Mouse (Mus musculus) intestine, embryonic 15.5 days (tissue): ENCODE measurements around the gene Nckap5. TPM values are rescaled to one million over a fixed set of nuclear protein-coding genes. Genes with fewer than 3 reads are reported as not detected.

Experiments
- ATAC-seq: fragments of 200-750 bp; cut with Nextera tagmentation; 2 replicates; pipeline ENCODE4 v1.8.0; 2017; ENCODE audit warnings: moderate TSS enrichment, moderate library complexity
- H3K27ac ChIP-seq: fragments of 300-500 bp; sonication (generic); 2 replicates; pipeline ENCODE4 v1.5.1; 2015; ENCODE audit warnings: mild to moderate bottlenecking, inconsistent platforms
- H3K27me3 ChIP-seq: fragments of 300-500 bp; sonication (generic); replicated peaks from 2 replicates; pipeline ENCODE4 v1.6.1; 2015; ENCODE audit warnings: inconsistent platforms
- H3K36me3 ChIP-seq: fragments of 300-500 bp; sonication (generic); 2 replicates; pipeline ENCODE4 v1.6.1; 2015; ENCODE audit warnings: inconsistent platforms
- H3K4me1 ChIP-seq: fragments of 300-500 bp; sonication (generic); replicated peaks from 2 replicates; pipeline ENCODE4 v1.6.1; 2015; ENCODE audit warnings: inconsistent platforms
- H3K4me2 ChIP-seq: fragments of 300-500 bp; sonication (generic); replicated peaks from 2 replicates; pipeline ENCODE4 v1.6.1; 2015; ENCODE audit warnings: mild to moderate bottlenecking, inconsistent platforms
- H3K4me3 ChIP-seq: fragments of 300-500 bp; sonication (generic); replicated peaks from 2 replicates; pipeline ENCODE4 v1.5.1; 2015; ENCODE audit warnings: inconsistent platforms
- H3K9ac ChIP-seq: fragments of 300-500 bp; sonication (generic); 2 replicates; pipeline ENCODE4 v1.6.1; 2015; ENCODE audit warnings: inconsistent platforms
- H3K9me3 ChIP-seq: fragments of 300-500 bp; sonication (generic); 2 replicates; pipeline ENCODE4 v1.6.1; 2016; ENCODE audit warnings: inconsistent platforms
- WGBS: fragments of 180-500 bp; shearing (Covaris S2); methylation state at CpG from one replicate; pipeline ENCODE4 v1.1.7; 2015; 5-methylcytosine and 5-hydroxymethylcytosine counted together
- polyA plus RNA-seq: library from polyadenylated mRNA; unstranded; fragments of >200 nt; fragmentation: Nextera tagmentation; extraction: Ambion mirVana; gene quantifications from 2 replicates; pipeline ENCODE4 v1.2.1, GENCODE M21; 2015

The Nckap5 gene
- polyA plus RNA-seq, 1 experiment from 2014 or later = 11.4 TPM

DNA sequence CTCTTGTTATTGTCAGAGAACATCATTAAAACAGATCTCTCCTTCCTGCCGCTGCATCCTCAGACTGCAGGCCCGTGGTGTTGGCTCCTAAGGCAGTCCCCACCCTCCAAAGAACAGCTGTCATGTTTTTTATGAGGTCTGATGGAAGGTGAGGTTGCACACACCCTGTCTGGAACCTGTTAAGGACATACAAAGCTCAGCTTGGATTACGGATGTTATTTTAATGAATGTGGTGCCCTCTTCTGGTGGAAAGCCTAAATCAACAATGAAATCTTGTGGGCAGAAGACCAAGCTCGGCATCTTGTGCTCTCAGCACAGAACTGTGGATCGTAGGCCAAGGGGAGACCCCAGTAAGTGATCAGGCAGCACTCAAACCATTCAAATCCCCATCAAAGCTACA, 399.0 kb downstream of the Nckap5 start:
- H3K4me3 ChIP-seq = no peak overlapping the region
- 20% methylated on average over 5 of the region's 5 CpGs for WGBS
- no peaks in the 10 kb centered on the region for H3K27me3 ChIP-seq
- peak; percentile 59; the same call in 1 of the 2 replicates for ATAC-seq
- no peak overlapping the region for H3K27ac ChIP-seq
- H3K4me2 ChIP-seq = no peak overlapping the region
- H3K9me3 ChIP-seq = no peaks in the 10 kb centered on the region
- no peak overlapping the region for H3K9ac ChIP-seq
- H3K4me1 ChIP-seq = no peaks in the 10 kb centered on the region
- H3K36me3 ChIP-seq = no peaks in the 10 kb centered on the region

DNA sequence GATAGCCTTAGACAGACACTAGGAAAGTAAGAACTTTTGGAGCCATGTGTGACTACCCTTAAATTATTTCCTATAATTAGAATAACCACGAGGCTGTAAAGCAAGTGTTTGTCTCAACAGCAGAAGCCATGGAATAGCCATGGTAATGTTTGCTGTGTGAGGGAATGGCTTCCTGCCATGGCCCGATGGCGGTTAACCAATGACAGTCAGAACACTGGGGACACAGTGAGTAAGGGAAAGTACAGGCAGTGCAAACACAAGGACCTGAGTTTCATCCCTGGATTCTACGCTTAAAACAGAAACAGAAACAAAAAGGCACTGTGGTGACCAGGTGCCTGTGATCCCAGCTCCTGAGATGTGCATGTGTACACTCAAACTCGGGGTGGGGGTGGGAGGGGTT, 419.2 kb downstream of the Nckap5 start:
- Histone ChIP-seq H3K4me1 (no peaks in the 10 kb centered on the region), H3K4me2 (no peak overlapping the region)

DNA sequence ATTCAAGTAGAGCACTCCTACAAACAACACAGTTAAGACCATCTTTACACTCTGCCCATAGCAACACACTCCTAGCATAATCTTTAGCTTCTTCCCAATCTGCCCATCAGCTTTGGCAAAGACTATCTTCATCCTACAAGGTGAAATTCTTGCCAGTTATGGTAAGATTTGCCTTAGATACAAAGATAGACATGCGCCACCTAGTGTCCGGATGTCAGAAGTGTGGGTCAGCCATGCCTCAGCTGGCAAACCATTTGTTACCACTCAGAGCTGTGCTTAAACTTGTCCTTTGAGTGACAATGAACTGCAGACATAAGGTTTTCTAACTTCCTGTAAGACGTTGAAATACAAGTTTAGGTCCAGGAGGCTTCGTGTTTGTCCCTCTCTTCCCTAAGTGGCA, 422.7 kb downstream of the Nckap5 start:
- Histone ChIP-seq H3K9me3 (no peaks in the 10 kb centered on the region), H3K4me2 (no peak overlapping the region), H3K36me3 (no peaks in the 10 kb centered on the region), H3K27me3 (no peaks in the 10 kb centered on the region), H3K27ac (no peak overlapping the region), H3K4me3 (no peak overlapping the region), H3K9ac (no peak overlapping the region), H3K4me1 (no peaks in the 10 kb centered on the region)
- 19% methylated on average over 4 of the region's 4 CpGs for WGBS
- ATAC-seq = no peak

More for the DNA sequence above, 419.2 kb downstream of the Nckap5 start:
- WGBS = 74% methylated on average over 5 of the region's 5 CpGs
- Histone ChIP-seq H3K36me3 (no peaks in the 10 kb centered on the region), H3K4me3 (no peak overlapping the region), H3K27ac (no peak overlapping the region), H3K9me3 (no peaks in the 10 kb centered on the region), H3K9ac (no peak overlapping the region), H3K27me3 (no peaks in the 10 kb centered on the region)
- no peak for ATAC-seq

DNA sequence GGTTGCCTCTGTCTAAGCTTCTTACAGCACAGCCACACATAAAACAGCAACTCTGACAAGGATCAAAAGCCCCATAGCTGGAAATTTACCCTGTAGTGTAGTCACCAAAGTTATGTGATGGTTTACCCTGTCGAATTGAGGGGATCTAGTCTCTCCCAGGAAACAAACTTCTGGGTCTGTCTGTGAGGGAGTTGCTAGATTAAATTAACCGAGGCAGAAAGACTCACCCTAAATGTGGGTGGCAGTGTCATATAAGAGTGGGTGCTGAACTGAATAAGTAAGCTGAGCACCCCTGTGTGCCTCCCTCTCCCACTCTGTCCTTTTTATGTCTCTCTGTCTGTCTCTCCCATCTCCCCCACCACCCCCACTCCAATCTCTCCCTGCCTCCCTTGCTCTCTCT, 425.1 kb downstream of the Nckap5 start:
- H3K27ac ChIP-seq = no peak overlapping the region
- no peak for ATAC-seq
- no peak overlapping the region for H3K4me2 ChIP-seq
- 72% methylated on average over 2 of the region's 2 CpGs for WGBS
- H3K36me3 ChIP-seq = no peaks in the 10 kb centered on the region
- no peak overlapping the region for H3K4me3 ChIP-seq
- no peaks in the 10 kb centered on the region for H3K9me3 ChIP-seq
- H3K9ac ChIP-seq = no peak overlapping the region
- no peaks in the 10 kb centered on the region for H3K4me1 ChIP-seq
- no peaks in the 10 kb centered on the region for H3K27me3 ChIP-seq

DNA sequence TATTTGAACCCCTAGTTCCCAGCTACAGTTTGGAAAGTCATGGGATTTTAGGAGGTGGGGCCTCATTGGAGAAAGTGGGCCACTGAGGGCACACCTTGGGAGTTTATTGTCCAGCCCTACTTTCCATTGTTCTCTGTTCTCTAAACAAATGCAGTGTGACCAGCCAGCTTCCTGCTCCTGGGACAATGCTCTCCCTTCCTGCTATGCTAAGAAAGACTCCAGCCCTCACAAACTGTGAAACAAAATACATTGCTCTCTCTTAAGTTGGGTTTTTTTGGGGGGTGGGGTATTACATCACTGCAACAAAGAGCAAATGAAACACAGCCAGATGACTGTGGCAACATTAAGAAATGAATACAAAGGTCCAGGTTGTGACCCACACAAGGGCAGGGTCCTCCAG, 426.6 kb downstream of the Nckap5 start:
- Histone ChIP-seq H3K27ac (no peak overlapping the region), H3K4me3 (no peak overlapping the region), H3K36me3 (no peaks in the 10 kb centered on the region), H3K9ac (no peak overlapping the region), H3K27me3 (no peaks in the 10 kb centered on the region), H3K9me3 (no peaks in the 10 kb centered on the region), H3K4me2 (no peak overlapping the region), H3K4me1 (no peaks in the 10 kb centered on the region)
- ATAC-seq = no peak

DNA sequence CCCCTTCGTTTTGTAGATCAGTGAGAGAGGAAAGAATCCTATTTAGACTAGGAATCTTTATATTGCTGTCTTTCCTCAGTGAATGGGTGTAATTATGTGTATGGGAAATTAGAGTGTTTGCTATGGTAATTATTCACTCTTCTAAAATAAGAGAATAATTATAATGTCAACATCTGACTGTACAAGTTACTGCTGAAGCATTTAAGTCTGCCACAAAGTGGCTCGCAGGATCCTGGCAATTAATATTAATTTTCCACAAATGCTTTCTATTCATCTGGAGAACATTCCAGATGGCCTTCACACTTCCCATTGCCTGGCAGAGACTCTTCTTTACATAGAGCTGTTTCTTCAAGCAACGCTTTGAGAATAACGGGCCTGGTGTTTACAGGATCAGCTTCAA, 439.4 kb downstream of the Nckap5 start:
- no peak for ATAC-seq
- no peak overlapping the region for H3K4me3 ChIP-seq
- H3K9me3 ChIP-seq = no peaks in the 10 kb centered on the region
- H3K36me3 ChIP-seq = no peaks in the 10 kb centered on the region
- 52% methylated on average over 4 of the region's 4 CpGs for WGBS
- H3K4me2 ChIP-seq = no peak overlapping the region
- no peaks in the 10 kb centered on the region for H3K27me3 ChIP-seq
- no peaks in the 10 kb centered on the region for H3K4me1 ChIP-seq
- H3K27ac ChIP-seq = no peak overlapping the region
- no peak overlapping the region for H3K9ac ChIP-seq

DNA sequence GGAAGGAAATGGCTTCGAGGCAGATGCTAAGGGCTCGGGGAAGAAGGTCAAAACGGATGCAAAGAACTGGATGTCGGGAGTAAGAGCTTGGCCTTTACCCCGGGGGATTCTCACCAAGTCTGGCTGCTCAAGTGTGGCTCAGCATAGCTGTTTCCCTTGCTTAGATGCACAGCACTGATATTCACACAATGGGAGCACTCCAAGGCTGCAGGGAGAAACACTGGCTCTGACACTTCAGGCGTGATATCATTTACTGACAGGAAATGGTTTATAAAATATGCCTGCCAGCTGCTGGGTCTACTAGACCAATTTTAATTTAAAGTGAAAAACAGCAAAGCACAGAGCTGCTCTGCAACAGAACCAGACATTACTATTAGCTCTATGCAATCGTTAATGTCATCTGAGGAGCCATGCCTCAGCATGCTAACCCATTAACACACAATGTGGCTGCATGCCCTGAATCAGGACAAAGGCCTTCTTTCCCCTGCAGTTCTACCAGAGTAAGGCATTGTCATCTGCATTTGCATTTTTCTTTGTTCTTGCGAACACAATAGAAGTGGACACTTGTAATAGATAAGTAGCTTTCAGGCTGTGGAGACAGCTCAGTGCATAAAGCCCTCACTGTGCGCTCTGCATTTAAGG, 453.1 kb downstream of the Nckap5 start:
- Histone ChIP-seq H3K27ac (no peak overlapping the region), H3K9me3 (no peaks in the 10 kb centered on the region), H3K9ac (no peak overlapping the region), H3K4me3 (no peak overlapping the region), H3K4me2 (no peak overlapping the region), H3K4me1 (no peaks in the 10 kb centered on the region), H3K27me3 (no peaks in the 10 kb centered on the region), H3K36me3 (no peaks in the 10 kb centered on the region)
- ATAC-seq = no peak
- 66% methylated on average over 9 of the region's 9 CpGs for WGBS

DNA sequence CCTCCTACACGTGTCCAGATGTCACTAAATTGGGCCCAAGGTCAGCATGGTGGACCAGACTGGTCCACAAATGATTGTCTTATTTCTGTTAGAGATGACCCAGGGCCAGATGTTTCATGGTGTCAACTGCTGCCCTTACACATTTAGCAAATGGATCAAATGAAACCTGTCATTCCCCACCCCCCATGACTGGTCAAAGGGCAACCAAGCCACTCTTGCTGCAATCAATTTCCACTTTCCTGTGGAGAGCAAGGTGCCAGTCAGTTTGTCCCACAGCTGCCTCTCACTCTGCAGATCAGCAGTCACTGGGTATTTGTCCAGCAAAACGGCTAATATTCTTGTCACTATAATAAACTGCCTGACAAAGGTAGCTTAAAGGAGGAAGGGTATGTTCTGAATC, 463.9 kb downstream of the Nckap5 start:
- ATAC-seq = no peak
- Histone ChIP-seq H3K4me1 (no peaks in the 10 kb centered on the region), H3K27me3 (no peaks in the 10 kb centered on the region), H3K9me3 (no peaks in the 10 kb centered on the region), H3K36me3 (no peaks in the 10 kb centered on the region), H3K4me2 (no peak overlapping the region), H3K4me3 (no peak overlapping the region), H3K9ac (no peak overlapping the region), H3K27ac (no peak overlapping the region)
- WGBS = 62% methylated on average over 2 of the region's 2 CpGs

DNA sequence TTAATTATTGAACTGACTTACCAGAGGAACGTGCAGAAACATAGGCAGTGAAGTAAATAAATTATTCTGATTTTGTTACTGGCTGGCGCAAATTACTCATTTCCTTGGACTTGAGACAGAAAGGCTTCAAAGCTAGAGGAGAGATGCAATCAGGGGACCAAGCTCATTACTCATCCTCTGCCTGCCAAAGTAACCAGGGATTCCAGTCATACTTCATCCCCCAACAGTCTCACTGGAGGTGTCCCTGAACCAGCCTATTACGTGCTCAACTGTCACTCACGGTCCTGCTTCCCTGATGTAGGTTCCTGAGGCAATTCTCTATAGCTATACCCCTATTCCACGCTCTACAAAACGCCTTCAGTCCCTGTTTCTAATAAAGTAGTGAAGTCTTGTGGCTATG, 466.0 kb downstream of the Nckap5 start:
- WGBS = 79% methylated on average over 6 of the region's 6 CpGs

DNA sequence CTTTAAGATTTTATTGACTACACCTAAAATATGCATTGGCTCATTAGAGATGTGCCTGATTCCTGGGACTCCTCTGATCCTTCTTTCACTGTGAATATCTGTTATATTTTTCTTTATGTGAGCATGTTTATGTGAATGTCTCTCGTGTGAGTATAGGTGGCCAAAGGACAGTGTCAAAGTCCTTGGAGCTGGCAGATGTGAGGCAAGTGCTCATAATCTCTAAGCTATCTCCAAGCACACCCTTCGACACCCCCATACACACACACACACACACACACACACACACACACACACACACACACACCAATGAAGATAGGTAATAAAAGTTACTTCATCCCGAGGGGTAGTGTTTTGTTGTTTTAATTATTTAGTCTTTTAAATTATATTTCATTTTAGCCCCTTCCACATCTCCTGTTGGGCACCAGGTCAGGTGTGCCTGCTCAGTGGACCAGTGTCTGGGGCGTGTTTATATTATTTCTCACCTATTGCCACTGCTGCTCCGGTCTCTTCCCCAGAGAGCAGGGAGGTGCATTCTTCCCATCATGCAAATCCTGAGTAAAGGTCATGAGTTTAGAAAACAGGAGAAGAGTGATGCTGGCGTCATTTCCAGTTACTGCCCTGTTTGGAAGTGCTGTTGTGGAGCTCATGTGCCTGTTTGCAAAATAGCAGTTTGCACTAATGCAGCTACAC, 469.9 kb downstream of the Nckap5 start:
- no peak overlapping the region for H3K27ac ChIP-seq
- no peaks in the 10 kb centered on the region for H3K27me3 ChIP-seq
- no peak for ATAC-seq
- H3K4me1 ChIP-seq = no peaks in the 10 kb centered on the region
- H3K4me3 ChIP-seq = no peak overlapping the region
- 63% methylated on average over 6 of the region's 6 CpGs for WGBS
- no peaks in the 10 kb centered on the region for H3K9me3 ChIP-seq
- H3K9ac ChIP-seq = no peak overlapping the region
- H3K4me2 ChIP-seq = no peak overlapping the region
- no peaks in the 10 kb centered on the region for H3K36me3 ChIP-seq

More for the DNA sequence above, 466.0 kb downstream of the Nckap5 start:
- Histone ChIP-seq H3K9me3 (no peaks in the 10 kb centered on the region), H3K9ac (no peak overlapping the region), H3K27me3 (no peaks in the 10 kb centered on the region), H3K27ac (no peak overlapping the region), H3K4me3 (no peak overlapping the region), H3K4me1 (no peaks in the 10 kb centered on the region), H3K4me2 (no peak overlapping the region), H3K36me3 (no peaks in the 10 kb centered on the region)
- no peak for ATAC-seq

DNA sequence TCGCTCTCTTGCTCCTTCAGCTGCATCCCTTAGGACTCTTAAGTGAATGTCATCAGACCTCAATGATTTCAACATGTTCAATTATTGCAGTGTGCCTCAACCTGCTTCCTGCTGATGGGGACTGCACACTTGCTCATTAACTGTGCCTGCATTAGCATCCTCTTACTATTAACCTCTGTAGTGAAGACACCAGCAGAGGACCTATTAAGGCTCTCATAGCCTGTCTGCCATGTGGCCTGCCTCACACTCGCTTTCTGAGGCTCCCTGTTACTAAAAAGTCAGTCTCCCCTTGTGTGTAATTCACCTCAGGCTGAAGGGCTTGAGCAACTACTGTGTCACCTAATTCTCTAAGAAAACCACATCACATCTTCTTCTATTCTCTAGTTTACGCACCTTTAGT, 470.5 kb downstream of the Nckap5 start:
- WGBS = 82% methylated on average over 3 of the region's 3 CpGs
- H3K27me3 ChIP-seq = no peaks in the 10 kb centered on the region
- no peaks in the 10 kb centered on the region for H3K36me3 ChIP-seq
- H3K9ac ChIP-seq = no peak overlapping the region
- H3K4me2 ChIP-seq = no peak overlapping the region
- no peak overlapping the region for H3K4me3 ChIP-seq
- H3K27ac ChIP-seq = no peak overlapping the region
- H3K4me1 ChIP-seq = no peaks in the 10 kb centered on the region
- no peak for ATAC-seq
- no peaks in the 10 kb centered on the region for H3K9me3 ChIP-seq

DNA sequence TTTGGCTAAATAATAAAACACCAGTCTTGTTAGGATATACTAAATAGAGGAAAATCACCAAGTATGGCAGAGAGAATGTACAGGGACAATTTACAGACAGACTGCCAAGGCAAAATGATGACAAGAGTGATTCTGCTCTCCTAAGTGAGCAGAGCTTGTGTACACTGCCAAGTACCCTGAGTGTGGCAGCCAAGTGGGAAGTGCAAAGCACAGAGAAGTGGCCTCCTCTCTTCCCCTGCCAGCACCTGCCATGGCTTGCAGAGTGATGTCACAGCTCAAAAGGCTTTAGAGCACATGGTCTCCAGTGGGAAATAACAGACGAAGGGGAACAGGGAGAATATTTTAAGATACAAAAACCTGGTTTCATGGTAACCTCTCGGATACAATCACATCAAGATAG, 488.8 kb downstream of the Nckap5 start:
- WGBS = 82% methylated on average over 2 of the region's 2 CpGs
- no peak for ATAC-seq
- no peaks in the 10 kb centered on the region for H3K36me3 ChIP-seq
- no peak overlapping the region for H3K4me3 ChIP-seq
- H3K9me3 ChIP-seq = no peaks in the 10 kb centered on the region
- H3K4me1 ChIP-seq = no peaks in the 10 kb centered on the region
- H3K9ac ChIP-seq = no peak overlapping the region
- no peak overlapping the region for H3K27ac ChIP-seq
- H3K4me2 ChIP-seq = no peak overlapping the region
- no peaks in the 10 kb centered on the region for H3K27me3 ChIP-seq

DNA sequence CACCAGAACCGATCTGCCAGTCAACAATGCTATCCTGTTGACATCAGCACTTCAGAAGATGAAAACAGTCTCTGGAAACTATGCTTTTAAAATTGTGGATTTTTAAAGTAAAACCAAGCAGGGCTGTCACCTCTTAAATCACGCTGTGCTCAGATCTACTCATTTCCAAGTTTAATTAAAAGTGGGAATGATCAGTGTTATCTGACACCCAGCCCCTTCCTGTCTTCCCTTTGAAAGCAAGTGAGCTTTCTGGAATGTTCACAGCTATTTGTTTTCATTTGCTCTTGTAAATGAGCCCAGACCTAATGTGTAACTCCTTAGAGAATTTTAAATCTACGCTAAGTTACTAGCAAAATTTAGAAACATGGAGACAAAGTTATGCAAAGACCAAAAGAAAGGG, 491.3 kb downstream of the Nckap5 start:
- Histone ChIP-seq H3K4me3 (no peak overlapping the region), H3K4me1 (no peaks in the 10 kb centered on the region), H3K27me3 (no peaks in the 10 kb centered on the region), H3K27ac (no peak overlapping the region), H3K9ac (no peak overlapping the region), H3K36me3 (no peaks in the 10 kb centered on the region), H3K4me2 (no peak overlapping the region), H3K9me3 (no peaks in the 10 kb centered on the region)
- no peak for ATAC-seq
- WGBS = 71% methylated on average over 3 of the region's 3 CpGs
